Comparison of ENCODE assay signal across 8 mouse cellular contexts in the genomic region with DNA sequence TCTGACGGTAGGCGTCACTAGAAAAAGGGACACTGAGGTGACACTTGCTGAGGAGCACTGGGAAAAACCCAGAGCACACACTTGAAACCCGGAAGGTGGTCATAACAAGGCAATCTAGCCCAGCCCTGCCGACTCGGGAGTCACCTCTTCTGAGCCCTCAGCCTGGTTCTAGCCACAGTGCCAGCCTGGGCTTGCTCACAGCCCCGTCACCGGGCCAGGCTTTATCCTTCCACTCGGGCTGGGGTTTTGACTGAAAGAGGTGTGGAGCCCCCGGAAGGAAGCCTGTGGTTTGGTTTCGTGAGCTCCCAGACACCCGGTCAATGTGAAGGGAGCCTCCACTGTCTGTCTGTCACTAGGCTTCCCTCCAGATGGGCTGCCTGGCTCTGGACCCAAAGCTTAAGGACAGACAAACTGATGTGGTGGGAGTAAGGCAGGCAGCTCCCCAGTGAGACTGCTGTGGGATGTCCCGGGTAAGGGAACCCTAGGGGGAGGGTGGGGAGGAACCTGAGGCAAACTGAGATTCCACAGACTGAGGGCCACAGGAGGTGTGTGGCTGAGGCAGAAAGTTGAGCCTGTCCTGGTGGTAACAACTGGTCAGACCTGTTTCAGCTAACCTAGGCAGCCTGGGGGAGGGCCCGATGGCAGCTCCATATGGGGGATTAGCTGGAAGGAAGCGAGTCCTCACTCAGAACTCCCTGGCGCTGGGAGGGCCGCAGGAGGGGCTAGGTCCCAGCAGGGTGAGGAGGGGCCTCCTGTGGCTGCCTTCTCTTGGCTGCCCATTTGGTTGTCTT. TPM values are rescaled to one million over a fixed set of nuclear protein-coding genes. Genes with fewer than 3 reads are reported as not detected.
A peak's percentile ranks its signal among the peaks of the same experiment; 100 is the strongest.
DNase-seq lines count a peak whose midpoint lies in the region; ATAC-seq and TF ChIP-seq lines count a peak whose summit lies in the region.

No protein-coding gene starts in this region.

- ATAC-seq in hindbrain, embryonic 14.5 days (ENCODE audit: low FRiP score): no peak
- ATAC-seq in hindbrain, embryonic 12.5 days (ENCODE audit: low FRiP score): no peak

- H3K9ac ChIP-seq in hindbrain, embryonic 14.5 days: no peak overlapping the region
- no peak overlapping the region for H3K9ac ChIP-seq in hindbrain, embryonic 12.5 days

- H3K4me3 ChIP-seq in hindbrain, embryonic 14.5 days (replicated peaks; ENCODE audit: low read length): no peak overlapping the region
- H3K4me3 ChIP-seq in hindbrain, embryonic 12.5 days: no peak overlapping the region
- peak overlapping the region; percentile 54 for H3K4me3 ChIP-seq in small intestine, adult 2 months (ENCODE audit: low read depth, low read length)

- H3K36me3 ChIP-seq in hindbrain, embryonic 14.5 days (replicated peaks; ENCODE audit: control insufficient read depth, insufficient read depth): no peaks in the 10 kb centered on the region
- H3K36me3 ChIP-seq in hindbrain, embryonic 12.5 days: no peaks in the 10 kb centered on the region
- H3K36me3 ChIP-seq in small intestine, adult 2 months (ENCODE audit: control insufficient read depth, insufficient read depth, low read length): peaks cover 77% of the 10 kb centered on the region

- no peaks in the 10 kb centered on the region for H3K9me3 ChIP-seq in hindbrain, embryonic 14.5 days (ENCODE audit: control insufficient read depth, low read length)
- H3K9me3 ChIP-seq in hindbrain, embryonic 12.5 days (replicated peaks): no peaks in the 10 kb centered on the region

- peaks cover 5% of the 10 kb centered on the region; the same call in 1 of the 2 replicates for H3K27me3 ChIP-seq in hindbrain, embryonic 14.5 days (ENCODE audit: control insufficient read depth, insufficient read depth, low read length)
- peaks cover 38% of the 10 kb centered on the region for H3K27me3 ChIP-seq in hindbrain, embryonic 12.5 days
- H3K27me3 ChIP-seq in small intestine, adult 2 months (ENCODE audit: control insufficient read depth, insufficient read depth, low read length): no peaks in the 10 kb centered on the region

- peak; percentile 8; the same call in 1 of the 2 replicates for TF ChIP-seq CTCF in small intestine, adult 2 months (IDR thresholded peaks at IDR 0.05; ENCODE audit: extremely low read depth, insufficient read length, insufficient replicate concordance, low read depth, low read length)

- H3K4me2 ChIP-seq in hindbrain, embryonic 14.5 days (replicated peaks): 0 out of 2 replicates have a peak overlapping the region, but pooled peaks have one; percentile 8
- H3K4me2 ChIP-seq in hindbrain, embryonic 12.5 days (replicated peaks): no peak overlapping the region

- no peak for TF ChIP-seq POLR2A in small intestine, adult 2 months (IDR thresholded peaks at IDR 0.05; ENCODE audit: low read depth, low read length)

- no peak for DNase-seq in hindbrain, embryonic 14.5 days (ENCODE audit: low spot score)
- DNase-seq in embryo, embryonic 11 days: peak; percentile 54
- peak; percentile 53 to 70 for DNase-seq in kidney, postnatal 4 days
- DNase-seq in cerebellum, adult 18-20 months: no peak
- no peak for DNase-seq in retina, postnatal 1 day
- DNase-seq in frontal cortex, postnatal 25 days (ENCODE audit: low spot score in 2 of 2): no peak

- no peak overlapping the region for H3K27ac ChIP-seq in hindbrain, embryonic 14.5 days
- no peak overlapping the region for H3K27ac ChIP-seq in hindbrain, embryonic 12.5 days
- peak overlapping the region; percentile 77 for H3K27ac ChIP-seq in small intestine, adult 2 months (ENCODE audit: insufficient read depth, low read depth, low read length)

- 14% methylated on average over 16 of the region's 16 CpGs for WGBS in hindbrain, embryonic 14.5 days
- WGBS in hindbrain, embryonic 12.5 days: 14% methylated on average over 16 of the region's 16 CpGs
- 24% methylated on average over 16 of the region's 16 CpGs for WGBS in small intestine, adult 2 months

- peaks cover 46% of the 10 kb centered on the region for H3K4me1 ChIP-seq in hindbrain, embryonic 14.5 days (replicated peaks; ENCODE audit: control insufficient read depth, insufficient read depth, low read length)
- H3K4me1 ChIP-seq in hindbrain, embryonic 12.5 days: peaks cover 60% of the 10 kb centered on the region
- H3K4me1 ChIP-seq in small intestine, adult 2 months (ENCODE audit: control insufficient read depth, insufficient read depth, insufficient read length, low read length): peaks cover 71% of the 10 kb centered on the region

RNA-seq across cellular contexts. Expression of a gene that starts 10.6 kb away (rescaled TPM):
- 60.5 and 65.9 TPM in 2 replicates for polyA plus RNA-seq in hindbrain, embryonic 14.5 days (2014; fragmentation: Nextera tagmentation; extraction: Ambion mirVana)
- polyA plus RNA-seq in hindbrain, embryonic 12.5 days (2016; fragmentation: Nextera tagmentation; extraction: Ambion mirVana): 35.7 and 42.3 TPM in 2 replicates
- polyA plus RNA-seq in small intestine, adult 2 months (2012; rRNA removed): 314 and 949 TPM in 2 replicates

RNA-seq across cellular contexts. Expression of a gene that starts 13.5 kb away (rescaled TPM):
- 10.7 and 11.7 TPM in 2 replicates for polyA plus RNA-seq in hindbrain, embryonic 14.5 days (2014; fragmentation: Nextera tagmentation; extraction: Ambion mirVana)
- 9.0 and 10.4 TPM in 2 replicates for polyA plus RNA-seq in hindbrain, embryonic 12.5 days (2016; fragmentation: Nextera tagmentation; extraction: Ambion mirVana)
- 10.0 and 21.0 TPM in 2 replicates for polyA plus RNA-seq in small intestine, adult 2 months (2012; rRNA removed)

RNA-seq across cellular contexts. Expression of a gene that starts 13.9 kb away (rescaled TPM):
- 18.2 and 20.0 TPM in 2 replicates for polyA plus RNA-seq in hindbrain, embryonic 14.5 days (2014; fragmentation: Nextera tagmentation; extraction: Ambion mirVana)
- polyA plus RNA-seq in hindbrain, embryonic 12.5 days (2016; fragmentation: Nextera tagmentation; extraction: Ambion mirVana): 19.1 and 21.1 TPM in 2 replicates
- 22.7 and 35.6 TPM in 2 replicates for polyA plus RNA-seq in small intestine, adult 2 months (2012; rRNA removed)

RNA-seq across cellular contexts. Expression of a gene that starts 40.0 kb away (rescaled TPM):
- polyA plus RNA-seq in hindbrain, embryonic 14.5 days (2014; fragmentation: Nextera tagmentation; extraction: Ambion mirVana): not detected in 2 replicates
- polyA plus RNA-seq in hindbrain, embryonic 12.5 days (2016; fragmentation: Nextera tagmentation; extraction: Ambion mirVana): 0.27 TPM in 1 of 2 replicates, not detected in the other
- polyA plus RNA-seq in small intestine, adult 2 months (2012; rRNA removed): 3.9 and 6.9 TPM in 2 replicates

Comparison
In these comparisons a context has a peak if more than half of its experiments do, and no peak if none do; other contexts are left out.
1. DNase-seq: peak in embryo, embryonic 11 days (single experiment) and kidney, postnatal 4 days (2 of 2); none in hindbrain, embryonic 14.5 days (single experiment), cerebellum, adult 18-20 months (0 of 2), retina, postnatal 1 day (single experiment) and frontal cortex, postnatal 25 days (0 of 2).